Comparison of ENCODE assay signal across 8 mouse cellular contexts in the genomic region with DNA sequence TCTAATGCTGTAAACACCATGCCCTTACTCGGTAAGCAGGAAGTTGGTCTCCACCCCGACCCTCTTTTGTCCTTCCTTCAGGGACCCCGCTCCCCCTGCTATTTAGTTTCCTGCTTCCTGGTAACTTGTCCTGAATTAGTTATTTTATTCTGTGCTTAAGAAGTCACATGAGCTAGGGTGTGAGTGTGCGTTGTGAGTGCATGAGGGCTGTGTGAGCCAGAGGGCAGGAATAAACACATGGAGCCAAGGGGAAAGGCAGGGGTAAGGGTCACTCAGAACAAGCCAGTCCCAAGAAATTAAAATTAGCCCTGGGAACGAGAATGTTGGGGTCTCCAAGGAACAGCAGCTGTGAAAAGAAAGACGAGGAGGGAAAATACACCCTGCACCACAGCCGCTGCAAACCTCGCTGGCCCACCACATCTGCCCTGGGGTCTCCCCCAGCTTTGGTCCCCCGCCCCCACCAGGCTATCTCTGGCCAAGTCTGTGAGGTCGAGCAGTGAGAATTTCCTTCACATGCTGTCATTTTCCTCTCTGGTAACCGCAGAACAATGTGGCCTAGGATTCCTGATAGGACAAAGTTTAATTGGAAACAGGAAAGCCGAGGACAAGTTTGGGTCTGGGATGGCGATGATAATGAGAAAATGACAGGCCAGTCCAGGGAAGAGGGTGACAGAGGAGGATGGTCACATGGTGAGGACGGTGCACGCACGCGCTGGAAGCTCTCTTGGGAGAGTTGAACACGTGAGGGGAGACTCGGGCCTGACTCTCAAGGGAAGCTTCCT. TPM values are rescaled to one million over a fixed set of nuclear protein-coding genes. Genes with fewer than 3 reads are reported as not detected.
DNase-seq lines count a peak whose midpoint lies in the region; ATAC-seq lines count a peak whose summit lies in the region.

No protein-coding gene starts in this region.

- H3K27ac ChIP-seq in midbrain, embryonic 10.5 days (replicated peaks) = peak overlapping the region; percentile 17; the same call in 1 of the 2 replicates
- H3K27ac ChIP-seq in midbrain, embryonic 16.5 days (ENCODE audit: low read length) = no peak overlapping the region
- peak overlapping the region; percentile 43 for H3K27ac ChIP-seq in limb, embryonic 15.5 days
- peak overlapping the region; percentile 43 for H3K27ac ChIP-seq in stomach, embryonic 16.5 days (ENCODE audit: low read length)
- H3K27ac ChIP-seq in forebrain, embryonic 14.5 days (ENCODE audit: low read depth, low read length) = no peak overlapping the region
- H3K27ac ChIP-seq in forebrain, embryonic 16.5 days (ENCODE audit: low read length) = no peak overlapping the region

- no peaks in the 10 kb centered on the region for H3K4me1 ChIP-seq in midbrain, embryonic 10.5 days
- no peaks in the 10 kb centered on the region for H3K4me1 ChIP-seq in midbrain, embryonic 16.5 days (ENCODE audit: control insufficient read depth, insufficient read depth, low read length)
- peaks cover 12% of the 10 kb centered on the region for H3K4me1 ChIP-seq in limb, embryonic 15.5 days
- no peaks in the 10 kb centered on the region; the same call in 1 of the 2 replicates for H3K4me1 ChIP-seq in stomach, embryonic 16.5 days (ENCODE audit: control insufficient read depth, insufficient read depth, low read length)
- H3K4me1 ChIP-seq in forebrain, embryonic 14.5 days (ENCODE audit: control insufficient read depth, insufficient read depth, low read length) = no peaks in the 10 kb centered on the region
- H3K4me1 ChIP-seq in forebrain, embryonic 16.5 days (replicated peaks; ENCODE audit: control insufficient read depth, insufficient read depth, low read length) = no peaks in the 10 kb centered on the region

- no peak overlapping the region for H3K4me3 ChIP-seq in midbrain, embryonic 10.5 days
- no peak overlapping the region for H3K4me3 ChIP-seq in midbrain, embryonic 16.5 days (ENCODE audit: low read depth, low read length)
- no peak overlapping the region for H3K4me3 ChIP-seq in limb, embryonic 15.5 days
- H3K4me3 ChIP-seq in stomach, embryonic 16.5 days (replicated peaks; ENCODE audit: low read length) = no peak overlapping the region
- no peak overlapping the region for H3K4me3 ChIP-seq in forebrain, embryonic 14.5 days (ENCODE audit: low read depth, low read length)
- H3K4me3 ChIP-seq in forebrain, embryonic 16.5 days (replicated peaks; ENCODE audit: low read length) = no peak overlapping the region

- WGBS in midbrain, embryonic 10.5 days = 71% methylated on average over 19 of the region's 19 CpGs
- 76% methylated on average over 19 of the region's 19 CpGs for WGBS in midbrain, embryonic 16.5 days
- WGBS in limb, embryonic 15.5 days = 55% methylated on average over 19 of the region's 19 CpGs
- 56% methylated on average over 19 of the region's 19 CpGs for WGBS in stomach, embryonic 16.5 days
- WGBS in forebrain, embryonic 14.5 days = 82% methylated on average over 19 of the region's 19 CpGs
- 83% methylated on average over 19 of the region's 19 CpGs for WGBS in forebrain, embryonic 16.5 days

- H3K4me2 ChIP-seq in midbrain, embryonic 16.5 days (ENCODE audit: low read length) = no peak overlapping the region
- H3K4me2 ChIP-seq in limb, embryonic 15.5 days = no peak overlapping the region
- H3K4me2 ChIP-seq in stomach, embryonic 16.5 days (ENCODE audit: low read depth, low read length) = no peak overlapping the region
- H3K4me2 ChIP-seq in forebrain, embryonic 14.5 days (ENCODE audit: low read length) = no peak overlapping the region
- no peak overlapping the region for H3K4me2 ChIP-seq in forebrain, embryonic 16.5 days (ENCODE audit: low read length)

- H3K9me3 ChIP-seq in midbrain, embryonic 10.5 days (replicated peaks) = no peaks in the 10 kb centered on the region
- H3K9me3 ChIP-seq in midbrain, embryonic 16.5 days (replicated peaks; ENCODE audit: control insufficient read depth, low read length, poor library complexity, severe bottlenecking) = no peaks in the 10 kb centered on the region
- no peaks in the 10 kb centered on the region for H3K9me3 ChIP-seq in limb, embryonic 15.5 days
- H3K9me3 ChIP-seq in stomach, embryonic 16.5 days (replicated peaks; ENCODE audit: control insufficient read depth, low read length) = no peaks in the 10 kb centered on the region
- H3K9me3 ChIP-seq in forebrain, embryonic 14.5 days (replicated peaks; ENCODE audit: control insufficient read depth, low read length) = no peaks in the 10 kb centered on the region
- no peaks in the 10 kb centered on the region for H3K9me3 ChIP-seq in forebrain, embryonic 16.5 days (ENCODE audit: control insufficient read depth, low read length)

- H3K36me3 ChIP-seq in midbrain, embryonic 10.5 days = no peaks in the 10 kb centered on the region
- no peaks in the 10 kb centered on the region for H3K36me3 ChIP-seq in midbrain, embryonic 16.5 days (ENCODE audit: control insufficient read depth, insufficient read depth, low read length)
- no peaks in the 10 kb centered on the region for H3K36me3 ChIP-seq in limb, embryonic 15.5 days
- H3K36me3 ChIP-seq in stomach, embryonic 16.5 days (ENCODE audit: control insufficient read depth, insufficient read depth, low read length) = no peaks in the 10 kb centered on the region
- H3K36me3 ChIP-seq in forebrain, embryonic 14.5 days (ENCODE audit: control insufficient read depth, insufficient read depth, low read length) = no peaks in the 10 kb centered on the region
- no peaks in the 10 kb centered on the region for H3K36me3 ChIP-seq in forebrain, embryonic 16.5 days (ENCODE audit: control insufficient read depth, insufficient read depth)

- H3K27me3 ChIP-seq in midbrain, embryonic 10.5 days (ENCODE audit: low read depth, poor library complexity, severe bottlenecking) = no peaks in the 10 kb centered on the region
- H3K27me3 ChIP-seq in midbrain, embryonic 16.5 days (ENCODE audit: control insufficient read depth, insufficient read depth, low read depth, low read length) = no peaks in the 10 kb centered on the region
- no peaks in the 10 kb centered on the region for H3K27me3 ChIP-seq in limb, embryonic 15.5 days
- H3K27me3 ChIP-seq in stomach, embryonic 16.5 days (ENCODE audit: control insufficient read depth, insufficient read depth, low read length) = no peaks in the 10 kb centered on the region
- no peaks in the 10 kb centered on the region for H3K27me3 ChIP-seq in forebrain, embryonic 14.5 days (replicated peaks; ENCODE audit: control insufficient read depth, insufficient read depth, low read length)
- H3K27me3 ChIP-seq in forebrain, embryonic 16.5 days (replicated peaks; ENCODE audit: control insufficient read depth, insufficient read depth, low read length) = no peaks in the 10 kb centered on the region

- no peak overlapping the region for H3K9ac ChIP-seq in midbrain, embryonic 16.5 days (ENCODE audit: low read depth, low read length)
- no peak overlapping the region for H3K9ac ChIP-seq in limb, embryonic 15.5 days
- H3K9ac ChIP-seq in stomach, embryonic 16.5 days (ENCODE audit: low read length) = no peak overlapping the region
- H3K9ac ChIP-seq in forebrain, embryonic 14.5 days (ENCODE audit: low read length) = no peak overlapping the region
- H3K9ac ChIP-seq in forebrain, embryonic 16.5 days (replicated peaks; ENCODE audit: low read depth, low read length) = no peak overlapping the region

- ATAC-seq in midbrain, embryonic 16.5 days = no peak
- 0 out of 2 replicates have a peak, but pooled peaks have one; percentile 55 for ATAC-seq in limb, embryonic 15.5 days (ENCODE audit: insufficient number of reproducible peaks, low FRiP score, low TSS enrichment, low read depth)
- ATAC-seq in stomach, embryonic 16.5 days (ENCODE audit: insufficient read depth, low FRiP score) = peak; percentile 53; the same call in 1 of the 2 replicates
- no peak for ATAC-seq in forebrain, embryonic 14.5 days
- no peak for ATAC-seq in forebrain, embryonic 16.5 days

- intact Hi-C loops in heart, postnatal 14 days (cut with DNase I) = no loop called here

- peak; percentile 13 for DNase-seq in midbrain, embryonic 10.5 days (ENCODE audit: low spot score)
- DNase-seq in heart, postnatal 14 days = peak; percentile 59 to 64
- DNase-seq in frontal cortex, adult 2 months (ENCODE audit: extremely low spot score in 1 of 2, low spot score in 1 of 2) = no peak
- no peak for DNase-seq in forebrain, embryonic 14.5 days (ENCODE audit: low spot score)

RNA-seq across cellular contexts. Expression of a gene that starts 26.6 kb away (rescaled TPM):
- 21.2 and 25.7 TPM in 2 replicates for polyA plus RNA-seq in midbrain, embryonic 10.5 days (2016; fragmentation: Nextera tagmentation; extraction: Ambion mirVana)
- polyA plus RNA-seq in midbrain, embryonic 16.5 days (2015; fragmentation: Nextera tagmentation; extraction: Ambion mirVana) = 30.9 and 37.4 TPM in 2 replicates
- total RNA-seq in heart, postnatal 14 days (2021) = 100 to 1,000 TPM; 163 to 172 TPM
- 85.5 and 93.5 TPM in 2 replicates for polyA plus RNA-seq in limb, embryonic 15.5 days (2015; fragmentation: Nextera tagmentation; extraction: Ambion mirVana)
- 76.1 and 80.6 TPM in 2 replicates for polyA plus RNA-seq in stomach, embryonic 16.5 days (2015; fragmentation: Nextera tagmentation; extraction: Ambion mirVana)
- polyA plus RNA-seq in frontal cortex, adult 2 months (2012; rRNA removed) = 59.6 and 65.5 TPM in 2 replicates
- 7.9 and 13.8 TPM in 2 replicates for polyA plus RNA-seq in forebrain, embryonic 14.5 days (2014; fragmentation: Nextera tagmentation; extraction: Ambion mirVana)
- 21.4 and 23.5 TPM in 2 replicates for polyA plus RNA-seq in forebrain, embryonic 16.5 days (2015; fragmentation: Nextera tagmentation; extraction: Ambion mirVana)

Comparison
In these comparisons a context has a peak if more than half of its experiments do, and no peak if none do; other contexts are left out.
1. H3K27ac ChIP-seq: peak in midbrain, embryonic 10.5 days (single experiment), limb, embryonic 15.5 days (single experiment) and stomach, embryonic 16.5 days (single experiment); none in midbrain, embryonic 16.5 days (single experiment), forebrain, embryonic 14.5 days (single experiment) and forebrain, embryonic 16.5 days (single experiment).
2. DNase-seq: peak in midbrain, embryonic 10.5 days (single experiment) and heart, postnatal 14 days (2 of 2); none in frontal cortex, adult 2 months (0 of 2) and forebrain, embryonic 14.5 days (single experiment).
3. ATAC-seq: peak in limb, embryonic 15.5 days (single experiment) and stomach, embryonic 16.5 days (single experiment); none in midbrain, embryonic 16.5 days (single experiment), forebrain, embryonic 14.5 days (single experiment) and forebrain, embryonic 16.5 days (single experiment).